Mouse (Mus musculus): ENCODE measurements around the gene Prokr1. TPM values are rescaled to one million over a fixed set of nuclear protein-coding genes. Genes with fewer than 3 reads are reported as not detected.

Prokr1 gene
- polyA plus RNA-seq, 1 experiment: 2.4 TPM

GRCm38 (mm10) chr6:87567686-87568593 lies 22.6 kb downstream of the Prokr1 start:
- no peak for TF ChIP-seq CTCF (IDR thresholded peaks at IDR 0.05; ENCODE audit: borderline replicate concordance, extremely low read depth, insufficient read depth, insufficient read length)
- no peak for DNase-seq (ENCODE audit: low read depth)

GRCm38 (mm10) chr6:87565166-87565565 lies 25.4 kb downstream of the Prokr1 start:
- no peak for DNase-seq (ENCODE audit: low read depth)
- TF ChIP-seq POLR2A (IDR thresholded peaks at IDR 0.05; ENCODE audit: borderline replicate concordance, extremely low read depth, insufficient read depth, insufficient read length, poor library complexity, severe bottlenecking) (no peak), CTCF (IDR thresholded peaks at IDR 0.05; ENCODE audit: borderline replicate concordance, extremely low read depth, insufficient read depth, insufficient read length) (no peak)

- no peak for TF ChIP-seq CTCF (IDR thresholded peaks at IDR 0.05; ENCODE audit: borderline replicate concordance, extremely low read depth, insufficient read depth, insufficient read length)
- TF ChIP-seq POLR2A (IDR thresholded peaks at IDR 0.05; ENCODE audit: borderline replicate concordance, extremely low read depth, insufficient read depth, insufficient read length, poor library complexity, severe bottlenecking): no peak
- DNase-seq (ENCODE audit: low read depth): no peak
These were observed 26.2 kb downstream of the Prokr1 start for GRCm38 (mm10) chr6:87564356-87564755.

DNA sequence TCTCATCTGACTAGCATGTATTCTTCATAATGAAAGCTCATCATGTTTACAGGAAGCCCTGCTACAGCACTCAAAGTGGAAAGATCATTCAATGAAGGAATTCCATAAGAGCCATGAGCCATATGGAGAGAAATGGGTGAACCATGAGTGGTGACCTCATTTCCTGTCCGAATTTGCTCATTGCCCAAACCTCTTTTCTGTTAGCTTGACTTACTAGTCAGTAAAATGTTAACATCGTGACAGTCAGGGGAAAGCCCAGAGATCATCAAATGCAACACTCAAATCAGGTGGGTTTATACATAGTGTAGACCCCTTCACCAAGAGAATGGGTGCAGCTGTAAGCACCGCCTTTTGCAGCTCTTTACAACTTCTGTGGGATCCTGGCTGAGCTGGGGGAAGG lies 36.8 kb downstream of the Prokr1 start:
- TF ChIP-seq CTCF (IDR thresholded peaks at IDR 0.05; ENCODE audit: borderline replicate concordance, extremely low read depth, insufficient read depth, insufficient read length) (no peak), POLR2A (IDR thresholded peaks at IDR 0.05; ENCODE audit: borderline replicate concordance, extremely low read depth, insufficient read depth, insufficient read length, poor library complexity, severe bottlenecking) (no peak)
- no peak for DNase-seq (ENCODE audit: low read depth)

DNA sequence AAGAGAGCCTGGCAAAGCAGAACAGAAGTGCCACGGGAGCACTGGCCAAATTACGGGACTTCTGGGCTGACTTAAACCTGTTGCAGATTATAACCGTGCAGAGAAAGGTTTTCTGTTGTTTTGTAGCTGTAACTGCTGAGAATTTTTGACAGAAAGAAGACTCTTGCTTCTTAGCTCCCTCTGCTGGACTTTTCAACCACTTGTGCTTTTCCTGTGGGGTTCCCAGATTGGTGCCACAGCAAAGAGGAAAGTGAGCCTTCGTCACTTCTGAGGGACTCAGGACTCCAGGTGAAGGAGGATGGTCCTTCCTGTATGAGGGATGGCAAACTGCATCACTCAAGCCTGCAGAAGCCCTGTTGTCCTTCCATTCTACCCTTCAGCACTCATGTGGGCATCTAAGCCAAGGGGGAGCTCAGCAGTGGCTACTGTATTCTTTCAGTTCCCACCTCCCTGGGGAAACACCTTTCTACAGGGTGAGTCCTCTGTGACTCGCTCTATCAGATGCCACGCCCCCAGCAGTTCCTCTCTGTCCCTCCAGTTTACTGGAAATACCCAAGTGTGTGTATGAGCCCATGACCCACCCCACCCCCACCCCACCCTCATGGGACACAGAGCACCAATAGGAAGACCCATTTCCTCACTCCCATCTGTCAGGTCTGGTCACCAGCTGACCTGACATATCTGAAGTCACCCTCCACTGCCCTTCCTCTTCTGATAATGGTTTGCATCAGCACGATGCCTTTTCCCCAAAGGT lies 38.3 kb downstream of the Prokr1 start:
- no peak for TF ChIP-seq POLR2A (IDR thresholded peaks at IDR 0.05; ENCODE audit: borderline replicate concordance, extremely low read depth, insufficient read depth, insufficient read length, poor library complexity, severe bottlenecking)
- peak; percentile 45; the same call in 1 of the 2 replicates for TF ChIP-seq CTCF (IDR thresholded peaks at IDR 0.05; ENCODE audit: borderline replicate concordance, extremely low read depth, insufficient read depth, insufficient read length)
- peak; percentile 34 for DNase-seq (ENCODE audit: low read depth)

DNA sequence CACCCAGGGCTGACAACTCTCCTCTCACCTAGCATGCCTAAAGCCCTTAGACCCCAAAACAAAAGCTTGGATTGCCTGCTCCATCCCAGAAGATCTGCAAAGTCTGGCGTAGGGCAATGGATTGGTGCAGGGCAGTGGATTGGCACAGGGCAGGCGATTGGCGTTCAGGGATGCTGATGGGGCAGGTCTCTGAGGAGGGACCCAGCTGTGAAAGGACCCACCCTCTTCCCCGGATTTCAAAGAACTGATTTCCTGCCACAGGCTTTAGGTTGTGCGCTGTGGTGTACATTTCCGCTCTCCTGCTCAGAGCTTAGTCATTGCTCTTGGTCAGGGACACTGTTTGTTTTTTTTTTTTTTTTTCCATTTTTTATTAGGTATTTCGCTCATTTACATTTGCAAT lies 42.7 kb downstream of the Prokr1 start:
- no peak for DNase-seq (ENCODE audit: low read depth)
- TF ChIP-seq POLR2A (IDR thresholded peaks at IDR 0.05; ENCODE audit: borderline replicate concordance, extremely low read depth, insufficient read depth, insufficient read length, poor library complexity, severe bottlenecking) (no peak), CTCF (IDR thresholded peaks at IDR 0.05; ENCODE audit: borderline replicate concordance, extremely low read depth, insufficient read depth, insufficient read length) (no peak)

GRCm38 (mm10) chr6:87547431-87547830 lies 43.1 kb downstream of the Prokr1 start:
- TF ChIP-seq CTCF (IDR thresholded peaks at IDR 0.05; ENCODE audit: borderline replicate concordance, extremely low read depth, insufficient read depth, insufficient read length): no peak
- no peak for TF ChIP-seq POLR2A (IDR thresholded peaks at IDR 0.05; ENCODE audit: borderline replicate concordance, extremely low read depth, insufficient read depth, insufficient read length, poor library complexity, severe bottlenecking)
- no peak for DNase-seq (ENCODE audit: low read depth)

DNA sequence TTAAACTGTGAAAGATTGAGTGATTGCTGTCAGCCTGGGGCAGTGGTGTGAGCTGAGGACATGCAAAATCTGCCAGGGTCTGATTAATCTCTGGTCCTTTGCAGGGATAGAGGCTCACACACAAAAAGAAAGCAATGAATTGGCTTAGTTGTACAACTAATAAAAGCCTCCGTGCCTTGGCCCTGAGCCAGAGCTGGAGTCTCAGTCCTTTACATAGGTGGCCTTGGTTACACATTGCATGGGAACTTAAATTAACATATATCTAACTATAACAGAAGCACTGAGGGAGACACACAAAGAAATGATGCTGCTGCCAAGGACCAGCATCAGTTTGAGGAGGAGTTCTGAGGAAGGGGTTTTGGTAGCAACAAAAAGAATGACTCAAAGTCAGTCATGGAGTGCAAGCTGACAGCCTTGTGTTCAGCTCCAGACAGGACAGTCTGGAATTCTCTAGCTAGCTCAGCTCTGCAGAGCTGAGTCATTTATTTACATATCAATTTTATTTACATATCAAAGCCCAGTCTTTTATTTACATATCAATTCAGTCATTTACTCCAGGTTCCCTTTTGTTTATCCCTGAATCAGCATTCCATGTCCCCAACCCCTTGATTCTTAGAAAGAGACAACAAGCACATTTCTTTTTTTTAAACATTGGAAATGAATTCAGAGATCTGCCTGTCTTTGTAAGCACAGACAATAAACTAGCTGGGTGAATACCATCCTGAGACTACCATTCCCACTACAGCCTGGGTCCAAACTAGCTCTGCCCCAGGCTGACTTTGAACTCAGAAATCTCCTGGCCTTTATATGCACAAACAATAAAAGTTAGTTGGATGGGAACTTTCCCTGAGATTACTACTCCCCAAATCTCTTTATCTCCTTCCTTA lies 45.0 kb downstream of the Prokr1 start:
- no peak for TF ChIP-seq CTCF (IDR thresholded peaks at IDR 0.05; ENCODE audit: borderline replicate concordance, extremely low read depth, insufficient read depth, insufficient read length)
- TF ChIP-seq POLR2A (IDR thresholded peaks at IDR 0.05; ENCODE audit: borderline replicate concordance, extremely low read depth, insufficient read depth, insufficient read length, poor library complexity, severe bottlenecking): no peak
- peak; percentile 95 for DNase-seq (ENCODE audit: low read depth)

DNA sequence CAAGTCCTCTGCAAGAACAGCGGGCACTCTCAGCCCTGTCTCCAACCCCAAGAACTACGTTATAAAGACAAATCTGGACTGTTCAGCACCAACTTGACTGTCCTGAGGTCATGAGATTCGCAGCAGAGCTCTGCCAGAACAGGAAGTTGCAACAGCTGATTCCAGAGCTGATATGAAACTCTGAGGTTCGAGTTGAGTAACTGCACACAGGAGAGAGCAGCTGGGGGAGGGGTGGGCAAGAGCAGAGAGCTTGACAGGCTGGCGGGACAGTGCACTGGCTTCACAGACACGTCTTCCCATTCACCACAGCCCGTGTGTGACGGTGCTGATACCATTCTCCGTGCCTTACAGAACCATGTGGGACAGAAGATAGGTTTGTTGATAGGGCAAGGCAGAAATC lies 48.5 kb downstream of the Prokr1 start:
- DNase-seq (ENCODE audit: low read depth): no peak

DNA sequence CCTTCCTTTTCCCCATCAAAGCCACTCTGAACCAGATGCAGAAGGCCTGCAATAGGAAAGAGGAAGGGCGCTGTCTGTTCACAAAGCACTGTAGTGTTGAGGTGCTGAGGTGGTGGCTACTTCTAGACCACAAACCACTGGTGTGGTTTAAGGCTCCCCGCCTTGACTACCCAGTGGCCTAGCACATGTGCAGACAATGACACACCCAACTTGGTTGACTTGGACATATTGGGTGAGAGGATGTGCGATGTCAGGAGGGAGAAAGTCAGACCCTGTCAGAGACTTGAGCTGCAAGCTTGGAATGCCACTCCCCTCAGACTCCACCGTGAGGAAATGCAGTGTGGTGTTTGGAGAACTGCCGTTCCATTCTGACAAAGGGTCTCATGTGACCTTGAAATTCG lies 49.4 kb downstream of the Prokr1 start:
- no peak for DNase-seq (ENCODE audit: low read depth)
- TF ChIP-seq POLR2A (IDR thresholded peaks at IDR 0.05; ENCODE audit: borderline replicate concordance, extremely low read depth, insufficient read depth, insufficient read length, poor library complexity, severe bottlenecking) (no peak), CTCF (IDR thresholded peaks at IDR 0.05; ENCODE audit: borderline replicate concordance, extremely low read depth, insufficient read depth, insufficient read length) (no peak)

More for the DNA sequence above, 48.5 kb downstream of the Prokr1 start:
- TF ChIP-seq CTCF (IDR thresholded peaks at IDR 0.05; ENCODE audit: borderline replicate concordance, extremely low read depth, insufficient read depth, insufficient read length) (no peak), POLR2A (IDR thresholded peaks at IDR 0.05; ENCODE audit: borderline replicate concordance, extremely low read depth, insufficient read depth, insufficient read length, poor library complexity, severe bottlenecking) (no peak)

Measured in brain, embryonic 14.5 days (tissue).